Mouse (Mus musculus): ENCODE measurements around the gene Tspan3.

- no peak for TF ChIP-seq CTCF (IDR thresholded peaks at IDR 0.05; ENCODE audit: low read depth)
- no peak for TF ChIP-seq EP300 (optimal IDR thresholded peaks at IDR 0.05)
Measured at GRCm38 (mm10) chr9:56130536-56130935, 34.7 kb downstream of the Tspan3 start.
